In genomic region chr3:79936213-79936612, GRCm38 (mm10) we compare ENCODE assay signal across 9 mouse cellular contexts. TPM values are rescaled to one million over a fixed set of nuclear protein-coding genes. Genes with fewer than 3 reads are reported as not detected.
DNase-seq lines count a peak whose midpoint lies in the region; ATAC-seq lines count a peak whose summit lies in the region.
"Had no signal": no experiment of that assay in that cellular context is flagged by ENCODE, and none has a peak within 500 bp of the region (broad histone marks: within the 10 kb centered on the region; RNA-seq: fewer than 3 reads in every experiment).

No protein-coding gene starts in this region.

- H3K9ac ChIP-seq in hindbrain, embryonic 16.5 days (ENCODE audit: low read depth, low read length) = no peak overlapping the region
- H3K9ac ChIP-seq in embryonic facial prominence, embryonic 13.5 days = no peak overlapping the region
- H3K9ac ChIP-seq in hindbrain, embryonic 13.5 days = no peak overlapping the region
- H3K9ac ChIP-seq: hindbrain, embryonic 15.5 days had no signal

- no peak overlapping the region for H3K4me2 ChIP-seq in hindbrain, embryonic 16.5 days (ENCODE audit: low read length)
- H3K4me2 ChIP-seq in embryonic facial prominence, embryonic 13.5 days = 0 out of 2 replicates have a peak overlapping the region, but pooled peaks have one; percentile 3
- no peak overlapping the region for H3K4me2 ChIP-seq in hindbrain, embryonic 13.5 days
- H3K4me2 ChIP-seq: hindbrain, embryonic 15.5 days had no signal

- intact Hi-C loops in heart, postnatal 36 days (cut with DNase I) = no loop called here

- H3K27me3 ChIP-seq in hindbrain, embryonic 10.5 days (ENCODE audit: insufficient read depth, poor library complexity, severe bottlenecking) = no peaks in the 10 kb centered on the region
- H3K27me3 ChIP-seq in hindbrain, embryonic 16.5 days (replicated peaks; ENCODE audit: control insufficient read depth, insufficient read depth, low read length) = no peaks in the 10 kb centered on the region
- no peaks in the 10 kb centered on the region for H3K27me3 ChIP-seq in embryonic facial prominence, embryonic 13.5 days
- H3K27me3 ChIP-seq in megakaryocyte, embryonic 14.5 days (replicated peaks) = peaks cover 33% of the 10 kb centered on the region
- H3K27me3 ChIP-seq in hindbrain, embryonic 13.5 days = no peaks in the 10 kb centered on the region
- H3K27me3 ChIP-seq: hindbrain, embryonic 15.5 days had no signal

- no peak overlapping the region for H3K27ac ChIP-seq in hindbrain, embryonic 10.5 days
- no peak overlapping the region for H3K27ac ChIP-seq in hindbrain, embryonic 16.5 days (ENCODE audit: low read depth, low read length)
- H3K27ac ChIP-seq in embryonic facial prominence, embryonic 13.5 days = peak overlapping the region; percentile 62
- no peak overlapping the region for H3K27ac ChIP-seq in hindbrain, embryonic 13.5 days
- H3K27ac ChIP-seq: hindbrain, embryonic 15.5 days had no signal

- WGBS in hindbrain, embryonic 10.5 days = 69% methylated on average over 6 of the region's 6 CpGs
- WGBS in hindbrain, embryonic 16.5 days = 81% methylated on average over 6 of the region's 6 CpGs
- WGBS in embryonic facial prominence, embryonic 13.5 days = 30% methylated on average over 6 of the region's 6 CpGs
- 81% methylated on average over 6 of the region's 6 CpGs for WGBS in hindbrain, embryonic 13.5 days

- DNase-seq in hindbrain, embryonic 10.5 days (ENCODE audit: low spot score) = peak; percentile 37
- DNase-seq in heart, postnatal 36 days = peak; percentile 50 to 56
- DNase-seq in cerebellum, postnatal 14 days = no peak
- no peak for DNase-seq in T-cell, adult 2 months (ENCODE audit: low spot score)

- no peak overlapping the region for H3K4me3 ChIP-seq in hindbrain, embryonic 10.5 days
- no peak overlapping the region for H3K4me3 ChIP-seq in hindbrain, embryonic 16.5 days (ENCODE audit: low read length)
- H3K4me3 ChIP-seq in embryonic facial prominence, embryonic 13.5 days = no peak overlapping the region
- H3K4me3 ChIP-seq in megakaryocyte, embryonic 14.5 days (replicated peaks) = peak overlapping the region; percentile 38
- H3K4me3 ChIP-seq in hindbrain, embryonic 13.5 days = no peak overlapping the region
- H3K4me3 ChIP-seq: hindbrain, embryonic 15.5 days had no signal

- H3K36me3 ChIP-seq in hindbrain, embryonic 10.5 days = no peaks in the 10 kb centered on the region
- H3K36me3 ChIP-seq in hindbrain, embryonic 16.5 days (ENCODE audit: control insufficient read depth, insufficient read depth, low read length) = no peaks in the 10 kb centered on the region
- H3K36me3 ChIP-seq in embryonic facial prominence, embryonic 13.5 days = no peaks in the 10 kb centered on the region
- H3K36me3 ChIP-seq in megakaryocyte, embryonic 14.5 days (replicated peaks; ENCODE audit: low read length) = no peaks in the 10 kb centered on the region
- H3K36me3 ChIP-seq in hindbrain, embryonic 13.5 days = no peaks in the 10 kb centered on the region
- H3K36me3 ChIP-seq: hindbrain, embryonic 15.5 days had no signal

- no peaks in the 10 kb centered on the region for H3K4me1 ChIP-seq in hindbrain, embryonic 10.5 days (replicated peaks)
- H3K4me1 ChIP-seq in hindbrain, embryonic 16.5 days (ENCODE audit: control insufficient read depth, insufficient read depth, low read depth, low read length) = no peaks in the 10 kb centered on the region
- H3K4me1 ChIP-seq in embryonic facial prominence, embryonic 13.5 days = peaks cover 5% of the 10 kb centered on the region
- H3K4me1 ChIP-seq in megakaryocyte, embryonic 14.5 days = peaks cover 25% of the 10 kb centered on the region
- H3K4me1 ChIP-seq in hindbrain, embryonic 13.5 days (replicated peaks) = no peaks in the 10 kb centered on the region; the same call in 1 of the 2 replicates
- H3K4me1 ChIP-seq: hindbrain, embryonic 15.5 days had no signal

- ATAC-seq in hindbrain, embryonic 16.5 days = no peak
- ATAC-seq in embryonic facial prominence, embryonic 13.5 days (ENCODE audit: insufficient number of reproducible peaks, insufficient read depth, low FRiP score, low TSS enrichment, low read depth) = peak; percentile 69
- no peak for ATAC-seq in hindbrain, embryonic 13.5 days (ENCODE audit: low FRiP score)

- H3K9me3 ChIP-seq in hindbrain, embryonic 10.5 days = no peaks in the 10 kb centered on the region
- H3K9me3 ChIP-seq in hindbrain, embryonic 16.5 days (ENCODE audit: control insufficient read depth, low read length) = no peaks in the 10 kb centered on the region
- no peaks in the 10 kb centered on the region for H3K9me3 ChIP-seq in embryonic facial prominence, embryonic 13.5 days
- H3K9me3 ChIP-seq in megakaryocyte, embryonic 14.5 days = no peaks in the 10 kb centered on the region
- no peaks in the 10 kb centered on the region for H3K9me3 ChIP-seq in hindbrain, embryonic 13.5 days
- H3K9me3 ChIP-seq: hindbrain, embryonic 15.5 days had no signal

RNA-seq across cellular contexts. Expression of gene Fam198b, which starts 51.9 kb away (rescaled TPM):
- 1.6 and 1.7 TPM in 2 replicates for polyA plus RNA-seq in hindbrain, embryonic 10.5 days (2016; fragmentation: Nextera tagmentation; extraction: Ambion mirVana)
- polyA plus RNA-seq in hindbrain, embryonic 16.5 days (2015; fragmentation: Nextera tagmentation; extraction: Ambion mirVana) = 2.7 and 4.4 TPM in 2 replicates
- 9.0 and 10.3 TPM in 2 replicates for polyA plus RNA-seq in embryonic facial prominence, embryonic 13.5 days (2015; fragmentation: Nextera tagmentation; extraction: Ambion mirVana)
- total RNA-seq in heart, postnatal 36 days (2021) = 10 to 100 TPM; 18.5 to 19.7 TPM
- 0.08 TPM in 1 of 2 replicates, not detected in the other for polyA plus RNA-seq in megakaryocyte, embryonic 14.5 days (2012; ENCODE audit: insufficient read depth, low replicate concordance)
- polyA plus RNA-seq in hindbrain, embryonic 13.5 days (2015; fragmentation: Nextera tagmentation; extraction: Ambion mirVana) = 3.9 and 5.1 TPM in 2 replicates

Comparison
In these comparisons a context has a peak if more than half of its experiments do, and no peak if none do; other contexts are left out.
1. DNase-seq: peak in hindbrain, embryonic 10.5 days (single experiment) and heart, postnatal 36 days (2 of 2); none in cerebellum, postnatal 14 days (0 of 2) and T-cell, adult 2 months (single experiment).